Mouse (Mus musculus) MEL (cell line): ENCODE data around the gene Psen1. TPM values are rescaled to one million over a fixed set of nuclear protein-coding genes. Genes with fewer than 3 reads are reported as not detected.

Experiments
- DNase-seq: peaks from one replicate; pipeline ENCODE4 v3.0.0; 2011; ENCODE audit warnings: low read depth, low spot score
- H3K27ac ChIP-seq: 2 replicates; pipeline ENCODE4 v1.5.1; 2012; ENCODE audit warnings: low read depth, mild to moderate bottlenecking, control low read depth, low read length, moderate library complexity; ENCODE audit not compliant: control insufficient read depth
- H3K27me3 ChIP-seq, 2 experiments: fragments of 150-350 bp in 1 of 2; sonication (generic) in 1 of 2; 2 replicates each; pipeline ENCODE4 v1.6.1; 2012; ENCODE audit warnings: low read length in 2 of 2, mild to moderate bottlenecking in 2 of 2, improper control_type of control experiment in 1 of 2, moderate library complexity in 1 of 2; ENCODE audit not compliant: insufficient read depth in 2 of 2, control insufficient read depth in 1 of 2
- H3K36me3 ChIP-seq, 2 experiments: 2 replicates each; pipeline ENCODE4 v1.6.1; 2012 to 2014; ENCODE audit warnings: low read length in 2 of 2, improper control_type of control experiment in 1 of 2, inconsistent platforms in 1 of 2, mild to moderate bottlenecking in 1 of 2; ENCODE audit not compliant: insufficient read depth in 2 of 2, control insufficient read depth in 1 of 2
- H3K4me1 ChIP-seq, 2 experiments: fragments of 150-350 bp in 1 of 2; sonication (generic) in 1 of 2; 2 replicates each; pipeline ENCODE4 v1.6.1; 2012; ENCODE audit warnings: low read length in 2 of 2, improper control_type of control experiment in 1 of 2, mild to moderate bottlenecking in 1 of 2; ENCODE audit not compliant: insufficient read depth in 2 of 2, control insufficient read depth in 1 of 2
- H3K4me3 ChIP-seq, 2 experiments: fragments of 150-350 bp in 1 of 2; sonication (generic) in 1 of 2; 2 replicates each; pipeline ENCODE4 v1.5.1; 2012; ENCODE audit warnings: low read depth in 2 of 2, low read length in 2 of 2, mild to moderate bottlenecking in 2 of 2, moderate library complexity in 2 of 2, control low read depth in 1 of 2, improper control_type of control experiment in 1 of 2; ENCODE audit not compliant: control insufficient read depth in 1 of 2, insufficient read depth in 1 of 2
- H3K79me2 ChIP-seq: 2 replicates; pipeline ENCODE4 v1.6.1; 2012; ENCODE audit warnings: mild to moderate bottlenecking, low read length, moderate library complexity; ENCODE audit not compliant: control insufficient read depth, poor library complexity, insufficient read depth
- H3K9ac ChIP-seq: 2 replicates; pipeline ENCODE4 v1.6.1; 2012; ENCODE audit warnings: low read depth, mild to moderate bottlenecking, control low read depth, low read length, moderate library complexity; ENCODE audit not compliant: control insufficient read depth, poor library complexity, severe bottlenecking
- H3K9me3 ChIP-seq: fragments of 150-350 bp; sonication (generic); replicated peaks from 2 replicates; pipeline ENCODE4 v1.6.1; 2012; ENCODE audit warnings: mild to moderate bottlenecking, low read length, improper control_type of control experiment, moderate library complexity; ENCODE audit not compliant: insufficient read depth
- BHLHE40 ChIP-seq: IDR thresholded peaks from 2 replicates; pipeline ENCODE4 v1.6.1; 2012; ENCODE audit warnings: low read depth, mild to moderate bottlenecking, inconsistent platforms, low read length, improper control_type of control experiment, borderline replicate concordance
- CHD1 ChIP-seq: IDR thresholded peaks from 2 replicates; pipeline ENCODE4 v1.6.1; 2012; ENCODE audit warnings: low read depth, mild to moderate bottlenecking, inconsistent platforms, low read length, improper control_type of control experiment
- CTCF ChIP-seq, 3 experiments: IDR thresholded peaks in 2 of 3; conservative IDR thresholded peaks in 1 of 3; 2 replicates each; pipeline ENCODE4 v1.5.1; 2011 to 2012; ENCODE audit warnings: low read length in 3 of 3, low read depth in 2 of 3, mild to moderate bottlenecking in 2 of 3, improper control_type of control experiment in 1 of 3, inconsistent platforms in 1 of 3, mixed read lengths in 1 of 3, moderate library complexity in 1 of 3; ENCODE audit not compliant: control insufficient read depth in 1 of 3, insufficient read depth in 1 of 3, poor library complexity in 1 of 3, severe bottlenecking in 1 of 3
- E2F4 ChIP-seq: IDR thresholded peaks from 2 replicates; pipeline ENCODE4 v1.6.1; 2011; ENCODE audit warnings: low read depth, low read length, improper control_type of control experiment, borderline replicate concordance
- ELF1 ChIP-seq: IDR thresholded peaks from 2 replicates; pipeline ENCODE4 v1.6.1; 2014; ENCODE audit warnings: low read depth, mild to moderate bottlenecking, inconsistent platforms, low read length, improper control_type of control experiment, moderate library complexity
- EP300 ChIP-seq, 2 experiments: IDR thresholded peaks; 2 replicates each; pipeline ENCODE4 v1.6.1; 2011; ENCODE audit warnings: improper control_type of control experiment in 2 of 2, low read length in 2 of 2, low read depth in 1 of 2, mild to moderate bottlenecking in 1 of 2
- GABPA ChIP-seq: IDR thresholded peaks from 2 replicates; pipeline ENCODE4 v1.6.1; 2012; ENCODE audit warnings: low read depth, mild to moderate bottlenecking, inconsistent platforms, low read length, improper control_type of control experiment, moderate library complexity
- GATA1 ChIP-seq: IDR thresholded peaks from 2 replicates; pipeline ENCODE4 v1.6.1; 2011; ENCODE audit warnings: low read depth, low read length, improper control_type of control experiment
- JUND ChIP-seq: IDR thresholded peaks from 2 replicates; pipeline ENCODE4 v1.6.1; 2011; ENCODE audit warnings: low read depth, mild to moderate bottlenecking, improper control_type of control experiment, low read length
- MAZ ChIP-seq: IDR thresholded peaks from 2 replicates; pipeline ENCODE4 v1.6.1; 2012; ENCODE audit warnings: low read depth, mild to moderate bottlenecking, inconsistent platforms, low read length, improper control_type of control experiment
- MYB ChIP-seq: IDR thresholded peaks from 2 replicates; pipeline ENCODE4 v1.6.1; 2011; ENCODE audit warnings: mild to moderate bottlenecking, low read depth, low read length, improper control_type of control experiment
- MYC ChIP-seq: IDR thresholded peaks from 2 replicates; pipeline ENCODE4 v1.6.1; 2011; ENCODE audit warnings: low read depth, mild to moderate bottlenecking, low read length, improper control_type of control experiment, moderate library complexity
- RAD21 ChIP-seq: IDR thresholded peaks from 2 replicates; pipeline ENCODE4 v1.6.1; 2011; ENCODE audit warnings: mild to moderate bottlenecking, low read depth, low read length, improper control_type of control experiment
- SIN3A ChIP-seq: IDR thresholded peaks from 2 replicates; pipeline ENCODE4 v1.6.1; 2012; ENCODE audit warnings: low read length, improper control_type of control experiment, inconsistent platforms
- TAL1 ChIP-seq: IDR thresholded peaks from 2 replicates; pipeline ENCODE4 v1.6.1; 2012; ENCODE audit warnings: mild to moderate bottlenecking, inconsistent platforms, low read length, moderate library complexity, mixed read lengths
- TBP ChIP-seq: IDR thresholded peaks from 2 replicates; pipeline ENCODE4 v1.8.0; 2011; ENCODE audit warnings: low read depth, low read length, improper control_type of control experiment
- TCF12 ChIP-seq: IDR thresholded peaks from 2 replicates; pipeline ENCODE4 v1.6.1; 2014; ENCODE audit warnings: low read depth, mild to moderate bottlenecking, inconsistent platforms, low read length, improper control_type of control experiment, moderate library complexity
- UBTF ChIP-seq: IDR thresholded peaks from 2 replicates; pipeline ENCODE4 v1.6.1; 2012; ENCODE audit warnings: low read depth, mild to moderate bottlenecking, inconsistent platforms, low read length, improper control_type of control experiment, moderate library complexity, borderline replicate concordance; ENCODE audit not compliant: insufficient read depth
- USF1 ChIP-seq: IDR thresholded peaks from 2 replicates; pipeline ENCODE4 v1.6.1; 2014; ENCODE audit warnings: low read depth, mild to moderate bottlenecking, inconsistent platforms, low read length, improper control_type of control experiment, moderate library complexity
- ZC3H11A ChIP-seq: IDR thresholded peaks from 2 replicates; pipeline ENCODE4 v1.6.1; 2012; ENCODE audit warnings: low read depth, mild to moderate bottlenecking, inconsistent platforms, low read length, improper control_type of control experiment
- ZKSCAN1 ChIP-seq: IDR thresholded peaks from 2 replicates; pipeline ENCODE4 v1.6.1; 2012; ENCODE audit warnings: low read depth, mild to moderate bottlenecking, inconsistent platforms, low read length, improper control_type of control experiment, moderate library complexity
- polyA plus RNA-seq, 2 experiments: library from polyadenylated mRNA; stranded (reverse) in 1 of 2; unstranded in 1 of 2; fragments of >175 nt in 1 of 2; fragments of >200 nt in 1 of 2; gene quantifications; 2 replicates each; pipeline versions ENCODE4 v1.2.1 to v1.2.4; 2012; ENCODE audit warnings: low replicate concordance in 2 of 2, low read depth in 1 of 2; ENCODE audit not compliant: insufficient read length in 2 of 2, insufficient read depth in 1 of 2, missing spikeins in 1 of 2
- total RNA-seq: library from RNA; depleted of rRNA; stranded (reverse); fragments of 300-350 nt; gene quantifications from 2 replicates; pipeline ENCODE4 v1.2.3, GENCODE M21; 2012

Gene Psen1
- total and polyA plus RNA-seq, 3 experiments, result 45.4 to 63.5 TPM; not detected in 1

GRCm38 (mm10) chr12:83701608-83702007, 13.7 kb downstream of the Psen1 start:
- Histone ChIP-seq H3K27me3 (no peaks in the 10 kb centered on the region), H3K36me3 (peaks cover 10 to 11% of the 10 kb centered on the region in 2 experiments), H3K4me3 (no peak overlapping the region), H3K79me2 (peaks cover 13% of the 10 kb centered on the region; the same call in 1 of the 2 replicates), H3K4me1 (peaks cover 0 to 4% of the 10 kb centered on the region in 2 experiments; a peak in 2 of 4 replicates), H3K9me3 (no peaks in the 10 kb centered on the region), H3K27ac (no peak overlapping the region), H3K9ac (no peak overlapping the region)
- DNase-seq, result no peak
- TF ChIP-seq TBP, result 0 out of 2 replicates have a peak, but pooled peaks have one; percentile 26
- TF ChIP-seq ZKSCAN1, result no peak
- TF ChIP-seq GATA1, result no peak
- TF ChIP-seq, all 39 proteins: peak for 1

- Histone ChIP-seq H3K27ac (no peak overlapping the region), H3K4me1 (peaks cover 0 to 4% of the 10 kb centered on the region in 2 experiments; a peak in 2 of 4 replicates), H3K36me3 (peaks cover 10 to 11% of the 10 kb centered on the region in 2 experiments), H3K79me2 (peaks cover 6% of the 10 kb centered on the region; the same call in 1 of the 2 replicates), H3K4me3 (no peak overlapping the region), H3K9me3 (no peaks in the 10 kb centered on the region), H3K9ac (no peak overlapping the region), H3K27me3 (no peaks in the 10 kb centered on the region)
- DNase-seq, result no peak
- TF ChIP-seq BHLHE40, result no peak
- no peak for TF ChIP-seq MYC
- no peak for TF ChIP-seq MAZ
- no peak for TF ChIP-seq ELF1
- TF ChIP-seq TAL1, result no peak
- TF ChIP-seq GABPA, result no peak
- no peak for TF ChIP-seq MYB
- TF ChIP-seq USF1, result no peak
- no peak for TF ChIP-seq CHD1
- no peak for TF ChIP-seq TCF12
- no peak for TF ChIP-seq JUND
- no peak for TF ChIP-seq RAD21
- no peak for TF ChIP-seq EP300 (IDR thresholded peaks at IDR 0.05; ENCODE audit: low read depth in 1 of 2, low read length in 2 of 2)
- TF ChIP-seq CTCF (IDR thresholded peaks at IDR 0.05 in 2 of 3, conservative IDR thresholded peaks at IDR 0.05 in 1 of 3; ENCODE audit: control insufficient read depth in 1 of 3, insufficient read depth in 1 of 3, low read depth in 2 of 3, low read length in 3 of 3, poor library complexity in 1 of 3, severe bottlenecking in 1 of 3), result no peak
- no peak for TF ChIP-seq E2F4
- no peak for TF ChIP-seq SIN3A
- TF ChIP-seq ZC3H11A, result no peak
- TF ChIP-seq UBTF, result no peak
- no peak for TF ChIP-seq GATA1
- TF ChIP-seq ZKSCAN1, result no peak
These were observed 14.8 kb downstream of the Psen1 start for GRCm38 (mm10) chr12:83702796-83703195.
